Mouse (Mus musculus): ENCODE data around the gene Pitpnm3.
A peak's percentile ranks its signal among the peaks of the same experiment; 100 is the strongest.

Pitpnm3 gene

GRCm38 (mm10) chr11:72095994-72096393, 39.6 kb downstream of the Pitpnm3 start:
- no peak for DNase-seq (ENCODE audit: low read depth, low spot score)

- no peak for DNase-seq (ENCODE audit: low read depth, low spot score)
These were observed 41.1 kb downstream of the Pitpnm3 start for GRCm38 (mm10) chr11:72094442-72094841.

GRCm38 (mm10) chr11:72092390-72092789, 43.2 kb downstream of the Pitpnm3 start:
- DNase-seq (ENCODE audit: low read depth, low spot score): no peak

DNA sequence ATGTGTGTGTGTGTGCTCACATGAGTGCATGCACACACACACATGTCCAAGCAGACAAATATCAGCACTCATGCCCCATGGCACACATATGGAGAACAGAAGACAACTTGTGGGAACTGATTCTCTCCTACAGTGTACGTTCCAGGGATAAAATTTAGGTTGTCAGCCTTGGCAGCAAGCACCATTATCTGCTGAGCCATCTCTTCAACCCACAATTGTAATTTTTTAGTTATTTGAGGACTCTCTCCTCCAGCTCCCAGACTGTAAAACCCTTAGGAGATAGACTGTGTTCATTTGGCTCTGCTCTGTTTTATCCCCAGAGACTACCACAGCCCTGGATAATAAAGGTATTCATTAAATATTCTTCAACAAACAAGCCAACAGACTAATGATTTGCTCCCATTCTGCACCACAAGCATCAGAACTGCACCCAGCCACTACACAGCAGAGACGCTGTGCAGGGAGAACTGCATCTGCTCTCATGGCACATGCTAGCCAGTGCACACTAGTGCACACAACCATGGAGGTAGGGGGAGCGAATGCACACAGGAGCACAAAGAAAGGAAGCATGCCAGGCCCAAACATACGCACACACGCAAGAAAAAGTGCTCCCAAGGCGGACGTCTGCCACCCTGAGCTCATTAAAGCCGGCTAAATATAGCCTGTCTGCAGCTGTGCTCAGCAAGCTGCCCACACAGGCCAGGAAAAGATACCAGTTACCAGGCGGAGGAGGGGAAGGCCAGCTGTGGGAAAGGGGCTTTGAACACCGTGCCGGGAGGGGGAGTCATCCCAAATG, 49.1 kb downstream of the Pitpnm3 start:
- no peak for DNase-seq (ENCODE audit: low read depth, low spot score)

- DNase-seq (ENCODE audit: low read depth, low spot score): no peak
These were observed 51.2 kb downstream of the Pitpnm3 start for GRCm38 (mm10) chr11:72084337-72084736.

- no peak for DNase-seq (ENCODE audit: low read depth, low spot score)
These were observed 53.0 kb downstream of the Pitpnm3 start for GRCm38 (mm10) chr11:72082601-72083000.

DNA sequence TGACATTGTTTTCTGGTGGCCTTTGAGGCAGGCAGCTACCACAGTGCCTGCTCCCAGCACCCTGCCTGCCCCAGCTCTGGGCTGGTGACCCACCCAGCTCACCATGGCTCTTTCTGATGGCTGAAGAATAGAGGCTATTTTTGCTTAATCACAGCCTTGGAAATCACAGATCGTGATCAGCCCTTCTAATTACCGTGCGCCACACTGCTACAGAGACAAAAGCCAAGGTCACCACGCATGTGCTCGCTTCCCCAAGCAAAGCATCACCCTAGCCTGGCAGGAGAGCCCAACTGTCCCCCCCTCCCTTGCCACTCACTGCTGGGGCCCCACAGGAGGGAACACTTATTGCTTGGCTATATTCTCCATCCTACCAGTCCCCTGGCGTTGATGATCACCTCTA, 55.1 kb downstream of the Pitpnm3 start:
- no peak for DNase-seq (ENCODE audit: low read depth, low spot score)

DNA sequence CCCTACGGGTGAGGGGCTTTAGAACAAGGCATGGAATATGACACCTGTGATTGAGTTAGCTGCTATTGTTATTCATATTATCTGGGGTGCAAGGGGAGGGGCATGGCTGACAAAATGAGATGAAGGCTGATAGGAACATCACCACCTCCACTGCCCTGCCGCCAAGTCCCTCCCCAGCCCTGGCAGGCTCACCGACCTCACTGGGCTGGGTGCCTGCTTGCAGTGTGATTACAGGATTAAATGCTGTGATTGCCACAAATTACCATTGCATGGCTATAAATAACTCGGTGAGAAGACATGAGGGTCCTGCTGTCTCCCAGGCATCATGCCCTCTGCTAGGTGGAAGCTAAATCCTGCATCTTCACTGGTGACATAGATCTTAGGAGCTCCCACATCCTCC, 56.9 kb downstream of the Pitpnm3 start:
- no peak for DNase-seq (ENCODE audit: low read depth, low spot score)

- no peak for DNase-seq (ENCODE audit: low read depth, low spot score)
These were observed 57.5 kb downstream of the Pitpnm3 start for GRCm38 (mm10) chr11:72078056-72078455.

GRCm38 (mm10) chr11:72074230-72074629, 61.3 kb downstream of the Pitpnm3 start:
- no peak for DNase-seq (ENCODE audit: low read depth, low spot score)

- DNase-seq (ENCODE audit: low read depth, low spot score): no peak
These were observed 63.2 kb downstream of the Pitpnm3 start for GRCm38 (mm10) chr11:72072331-72072905.

GRCm38 (mm10) chr11:72070733-72071132, 64.8 kb downstream of the Pitpnm3 start:
- DNase-seq (ENCODE audit: low read depth, low spot score): no peak

GRCm38 (mm10) chr11:72068026-72068425, 67.6 kb downstream of the Pitpnm3 start:
- DNase-seq (ENCODE audit: low read depth, low spot score): no peak

DNA sequence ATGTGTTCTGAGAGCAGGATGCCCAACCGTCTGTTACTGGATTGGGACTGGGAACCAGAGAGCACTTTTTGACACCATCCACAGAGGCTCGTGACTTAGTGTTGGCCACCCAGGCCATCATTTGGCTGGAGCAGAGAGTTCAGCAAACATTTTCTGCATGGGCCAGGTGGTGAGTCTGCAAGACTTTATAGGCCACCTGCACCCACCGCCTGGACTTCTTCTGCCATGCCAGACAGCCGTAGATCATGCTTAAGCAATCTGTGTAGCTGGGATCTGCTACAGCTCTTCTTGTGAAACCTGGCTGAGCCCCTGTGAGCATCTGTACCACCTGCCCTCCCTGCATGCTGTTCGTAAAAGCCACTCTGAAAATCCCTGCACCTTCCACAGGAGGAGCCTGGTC, 68.3 kb downstream of the Pitpnm3 start:
- DNase-seq (ENCODE audit: low read depth, low spot score): no peak

DNA sequence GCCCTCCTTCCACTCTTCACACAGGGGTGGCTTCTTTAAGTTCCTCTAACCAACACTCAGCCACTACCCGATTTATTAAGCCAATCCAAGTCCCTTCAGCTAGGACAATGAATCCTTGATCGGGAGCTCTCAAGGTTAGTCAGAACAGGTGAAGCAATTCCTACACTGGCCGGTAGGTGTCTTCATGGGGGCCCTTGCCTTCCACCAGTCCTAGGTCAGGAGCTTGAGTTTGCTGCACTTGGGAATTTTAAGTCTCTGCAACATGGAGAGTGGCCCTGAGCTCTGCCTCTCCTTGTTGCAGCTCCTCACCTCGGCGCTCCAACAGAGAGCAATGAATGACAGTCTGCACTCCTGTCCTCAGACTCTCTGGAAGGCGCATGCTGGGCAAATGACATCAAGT, 69.2 kb downstream of the Pitpnm3 start:
- no peak for DNase-seq (ENCODE audit: low read depth, low spot score)

- DNase-seq (ENCODE audit: low read depth, low spot score): no peak
These were observed 70.5 kb downstream of the Pitpnm3 start for GRCm38 (mm10) chr11:72065103-72065502.

- DNase-seq (ENCODE audit: low read depth, low spot score): no peak
These were observed 71.2 kb downstream of the Pitpnm3 start for GRCm38 (mm10) chr11:72064414-72064813.

DNA sequence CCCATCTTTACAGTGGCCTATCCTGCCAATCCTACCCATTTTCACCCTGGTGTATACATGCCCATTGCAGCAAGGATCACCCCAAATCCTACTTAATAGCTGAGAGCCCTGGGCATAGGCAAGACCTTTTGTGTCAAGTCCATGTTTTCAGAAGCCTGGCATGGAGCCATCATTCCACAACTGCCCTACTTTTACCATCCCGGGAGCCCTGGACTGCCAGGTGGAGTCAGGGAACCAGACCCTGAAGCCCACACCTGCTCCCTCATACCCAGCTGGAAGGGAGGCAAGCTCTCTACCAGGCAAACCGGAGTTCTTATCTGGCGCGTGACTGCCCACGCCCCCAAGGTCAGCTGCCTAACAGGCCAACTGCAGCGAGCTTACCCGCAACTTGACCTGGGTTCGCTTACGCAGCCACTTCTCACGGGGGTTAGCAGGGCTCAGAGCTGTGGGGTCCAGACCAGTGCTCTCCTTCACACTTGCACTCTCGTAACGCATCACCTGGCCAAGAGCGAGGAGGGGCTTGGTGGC, 74.4 kb downstream of the Pitpnm3 start:
- DNase-seq (ENCODE audit: low read depth, low spot score): no peak

DNA sequence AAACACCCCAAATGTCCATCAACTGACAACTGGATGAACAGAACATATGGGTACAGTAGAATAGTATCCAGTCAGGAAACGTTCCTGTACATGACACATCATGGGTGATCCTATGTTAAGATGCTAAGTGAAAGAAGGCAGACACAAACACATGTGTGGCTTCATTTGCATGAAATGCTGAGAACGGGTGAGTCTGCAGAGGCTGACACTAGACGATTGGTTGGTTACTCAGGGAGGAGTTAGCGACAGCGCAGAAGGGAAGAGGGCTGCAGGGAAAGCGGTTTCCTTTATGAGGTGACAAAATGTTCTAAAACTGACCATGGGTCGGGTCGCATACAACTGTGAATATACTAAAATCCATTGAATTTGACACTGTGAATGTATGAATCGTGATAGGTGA, 75.2 kb downstream of the Pitpnm3 start:
- DNase-seq (ENCODE audit: low read depth, low spot score): no peak

- no peak for DNase-seq (ENCODE audit: low read depth, low spot score)
These were observed 78.4 kb downstream of the Pitpnm3 start for GRCm38 (mm10) chr11:72057166-72057565.

DNA sequence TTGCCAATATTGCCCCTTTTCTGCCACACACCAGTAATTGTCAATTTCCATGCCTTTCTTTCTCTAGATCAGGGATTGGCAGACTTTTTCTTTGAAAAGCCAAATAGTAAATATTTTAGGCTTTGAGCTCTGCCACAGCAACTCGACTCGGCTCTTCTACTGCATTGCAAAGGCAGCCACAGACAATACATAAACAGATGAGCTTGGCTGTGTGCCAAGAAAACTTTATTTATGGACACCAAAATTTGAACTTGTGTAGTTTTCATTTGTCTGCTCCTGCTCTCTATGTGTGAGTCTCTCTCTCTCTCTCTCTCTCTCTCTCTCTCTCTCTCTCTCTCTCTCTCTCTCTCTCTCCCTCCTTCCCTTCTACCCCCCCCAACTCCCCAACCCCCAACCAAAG, 80.4 kb downstream of the Pitpnm3 start:
- DNase-seq (ENCODE audit: low read depth, low spot score): no peak

GRCm38 (mm10) chr11:72052636-72053035, 82.9 kb downstream of the Pitpnm3 start:
- DNase-seq (ENCODE audit: low read depth, low spot score): peak; percentile 77

DNA sequence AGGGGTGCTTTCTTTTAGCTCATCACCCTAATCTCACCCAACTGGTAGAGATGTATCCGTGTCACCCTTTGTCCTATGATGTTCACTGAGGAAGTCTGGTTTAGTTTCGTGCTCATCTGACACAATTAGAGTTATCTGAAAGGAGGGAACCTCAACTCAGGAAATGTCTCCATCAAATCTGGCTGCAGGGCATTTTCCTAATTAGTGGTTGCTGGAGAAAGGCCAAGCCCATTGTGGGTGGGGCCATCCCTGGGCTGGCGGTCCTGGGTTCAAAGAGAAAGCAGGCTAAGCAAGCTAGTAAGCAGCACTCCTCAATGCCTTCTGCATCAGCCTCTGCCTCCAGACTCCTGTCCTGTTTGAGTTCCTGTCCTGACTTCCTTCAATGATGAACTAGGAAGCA, 83.4 kb downstream of the Pitpnm3 start:
- DNase-seq (ENCODE audit: low read depth, low spot score): no peak

All from mesoderm, embryonic 11.5 days (tissue).